Mouse (Mus musculus) adrenal gland, adult (tissue): ENCODE data around the gene Rpp25.

Experiments
- DNase-seq, 2 experiments: peaks; one replicate each; pipeline ENCODE4 v3.0.0; 2022 to 2023; ENCODE audit warnings: low spot score in 1 of 2; ENCODE audit not compliant: inconsistent age in 2 of 2

Rpp25 gene

GRCm38 (mm10) chr9:57520375-57521055 is 16.7 kb downstream of the Rpp25 start:
- no peak for DNase-seq

DNA sequence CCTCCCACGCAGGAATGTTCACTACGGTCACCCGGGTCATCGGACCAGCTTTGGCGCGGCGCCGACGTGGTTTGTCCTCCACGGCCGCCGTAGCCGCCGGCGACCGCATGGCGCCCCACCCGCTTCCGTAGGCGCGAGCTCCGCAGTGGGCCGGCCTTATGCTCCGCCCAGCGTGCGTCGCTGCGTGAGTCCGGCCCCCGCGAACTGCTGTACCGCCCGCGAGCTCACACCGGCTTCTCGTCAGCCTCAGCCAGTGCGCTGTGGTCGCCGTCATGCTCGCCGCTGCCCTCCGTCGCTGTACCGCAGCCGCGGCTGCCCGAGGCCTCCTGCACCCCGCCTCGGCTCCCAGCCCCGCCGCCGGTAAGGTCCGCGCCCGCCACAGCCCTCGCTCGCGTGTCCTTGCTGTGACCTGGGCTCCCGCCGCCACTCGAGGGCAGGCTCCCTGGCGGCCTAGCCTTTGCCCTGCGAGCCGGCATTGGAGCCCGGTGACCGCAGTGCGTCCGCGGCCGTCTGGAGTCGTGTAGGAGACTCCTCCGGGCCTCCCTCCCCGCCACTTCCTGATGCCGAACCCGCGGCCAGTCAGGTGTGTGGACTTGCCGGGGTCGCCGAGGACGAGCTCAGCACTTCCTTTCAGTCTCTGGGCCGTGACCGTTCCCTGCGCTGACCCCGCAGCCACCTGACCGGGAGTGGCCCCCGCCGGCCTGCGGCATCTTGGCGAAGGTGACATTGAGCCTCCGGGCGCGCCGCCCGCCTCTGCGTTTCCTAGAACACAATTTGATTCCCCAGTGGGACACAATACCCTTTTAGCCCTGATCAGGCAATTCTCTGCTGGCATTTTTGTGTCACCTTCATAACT is 17.5 kb downstream of the Rpp25 start, which contains the start of gene Cox5a:
Gene Cox5a (plus strand): TSS at position 219 of the 856 bp plus-strand sequence.
- peak; percentile 96 to 98 for DNase-seq

DNA sequence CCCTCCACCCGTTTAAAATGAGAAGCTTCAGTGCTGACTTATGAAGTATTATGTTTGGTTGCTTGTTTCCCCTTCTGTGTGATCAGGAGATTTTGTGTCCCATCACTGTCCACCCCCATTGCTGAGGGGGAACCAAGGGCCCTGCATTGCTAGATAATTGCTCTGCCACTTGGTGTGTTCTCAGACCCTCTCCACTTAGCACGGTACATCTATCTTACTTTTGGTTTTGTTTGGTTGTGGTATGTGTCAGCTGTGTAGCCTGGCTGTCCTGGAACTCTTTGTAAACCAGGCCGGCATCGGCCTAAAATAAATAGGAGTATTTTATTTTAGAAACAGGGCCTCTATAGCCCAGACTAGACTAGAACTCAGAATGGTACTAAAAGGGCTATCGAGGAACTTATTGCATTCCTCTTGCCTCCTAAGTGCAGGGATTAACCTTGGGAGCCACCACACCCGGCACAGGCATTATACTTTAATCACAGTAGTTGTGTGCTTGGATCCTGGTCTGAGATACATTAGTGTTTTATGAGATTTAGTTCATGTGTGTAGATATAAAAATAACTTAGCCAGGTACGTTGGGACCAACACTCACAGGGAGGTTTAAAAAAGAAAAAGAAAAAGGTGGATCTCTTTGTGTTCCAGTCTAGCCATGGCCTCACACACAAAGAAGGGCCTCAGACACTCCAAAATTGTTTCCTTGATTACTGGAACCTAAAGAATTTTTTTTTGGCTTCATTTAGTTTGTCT is 18.5 kb downstream of the Rpp25 start:
- DNase-seq = peak in 1 of 2 experiments; percentile 37

DNA sequence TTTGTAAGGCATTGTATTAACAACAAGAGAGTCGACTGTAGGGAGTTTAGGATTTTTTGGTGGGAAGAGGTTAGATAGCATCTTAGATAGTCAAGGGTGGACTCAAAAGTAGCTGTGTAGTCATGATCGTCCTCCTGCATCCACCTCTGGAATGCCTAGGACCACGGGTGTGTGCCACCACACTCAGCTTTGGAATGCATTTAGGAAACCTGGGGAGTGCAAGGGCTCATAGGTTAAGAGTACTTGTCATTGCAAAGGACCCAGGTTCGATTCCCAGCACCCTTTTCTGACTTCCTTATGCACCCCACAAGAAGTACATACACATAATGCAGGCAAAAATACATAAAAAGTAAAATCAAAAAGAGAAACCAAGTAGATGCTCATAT is 19.0 kb downstream of the Rpp25 start:
- no peak for DNase-seq

DNA sequence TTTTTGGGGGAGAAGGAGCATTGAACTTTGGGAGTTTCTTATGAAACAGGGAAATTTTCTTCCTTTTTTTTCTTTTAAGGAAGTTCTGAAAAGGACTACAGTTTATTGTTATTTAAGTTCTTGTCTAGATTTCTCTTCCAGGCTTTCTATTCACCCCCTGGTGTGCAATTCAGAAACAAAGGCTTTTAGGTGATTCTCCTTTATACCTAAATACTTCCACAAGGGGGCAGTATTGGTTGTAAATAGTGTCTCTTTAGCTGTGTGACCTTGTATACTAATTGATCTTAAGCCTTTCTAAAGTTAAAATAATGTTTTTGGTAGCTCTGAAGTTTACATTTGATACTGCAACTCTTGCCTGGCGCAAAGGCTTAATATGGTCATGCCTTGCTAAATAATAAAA is 19.9 kb downstream of the Rpp25 start:
- peak in 1 of 2 experiments; percentile 62 for DNase-seq

- DNase-seq = no peak
Observed at GRCm38 (mm10) chr9:57524439-57524838, 20.6 kb downstream of the Rpp25 start.

GRCm38 (mm10) chr9:57525516-57525915 is 21.7 kb downstream of the Rpp25 start:
- peak in 1 of 2 experiments; percentile 50 for DNase-seq

DNA sequence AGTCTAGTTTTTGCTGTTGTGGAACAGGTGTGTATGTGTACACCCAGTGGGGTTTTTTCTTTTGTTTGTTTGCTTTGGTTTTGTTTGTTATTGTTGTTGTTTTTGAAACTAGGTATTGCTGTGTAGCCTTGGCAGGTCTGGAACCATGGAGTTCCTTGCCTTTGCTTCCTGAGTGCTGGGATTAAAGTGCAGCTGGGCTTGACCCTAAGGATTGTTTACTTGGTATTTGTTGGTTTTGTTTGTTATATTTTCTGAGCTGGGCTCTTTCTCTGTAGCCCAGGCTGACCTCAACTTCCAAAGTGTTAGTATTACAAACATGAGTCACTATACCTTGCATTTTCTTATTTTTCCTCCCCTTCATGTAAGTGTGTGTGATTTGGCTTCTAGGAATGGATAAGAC is 22.6 kb downstream of the Rpp25 start:
- no peak for DNase-seq

DNA sequence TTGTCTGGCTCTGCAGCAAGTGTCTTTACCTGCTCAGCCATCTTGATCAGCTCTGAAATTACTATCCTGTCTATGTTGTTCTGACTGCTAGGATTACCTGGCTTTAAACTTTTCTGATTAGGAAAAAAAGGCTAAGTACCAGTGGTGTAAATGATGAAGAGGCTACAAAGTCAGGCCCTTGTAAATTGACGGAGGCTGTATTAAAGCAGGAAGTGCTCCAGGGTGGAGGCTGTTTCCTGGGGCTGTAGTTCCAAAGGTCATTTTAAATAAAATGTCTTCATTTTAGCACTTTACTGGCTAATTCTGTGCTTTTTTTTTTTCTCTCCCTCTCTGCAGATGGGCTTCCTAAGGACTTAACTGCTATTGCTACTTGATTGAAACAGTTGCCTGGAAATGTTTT is 28.1 kb downstream of the Rpp25 start:
- peak in 1 of 2 experiments; percentile 33 for DNase-seq

DNA sequence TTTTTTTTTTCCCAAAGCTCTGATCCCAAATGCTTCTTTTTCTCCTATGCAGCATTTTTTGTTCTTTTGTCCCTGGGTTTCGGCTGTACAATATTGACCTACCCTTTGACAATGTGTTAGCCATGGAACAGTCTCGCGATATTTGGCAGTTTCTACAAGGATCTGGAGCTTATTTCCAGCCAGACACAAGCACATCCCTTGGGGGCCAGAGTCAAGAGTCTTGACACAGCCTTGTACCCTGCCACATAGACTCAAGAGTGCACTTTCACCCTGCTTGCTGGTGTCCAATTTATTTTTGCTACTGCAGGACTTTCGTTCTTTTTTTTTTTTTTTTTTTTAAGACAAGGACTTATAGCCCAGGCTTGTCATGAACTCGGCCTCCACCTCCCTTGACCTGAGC is 32.5 kb downstream of the Rpp25 start:
- no peak for DNase-seq

DNA sequence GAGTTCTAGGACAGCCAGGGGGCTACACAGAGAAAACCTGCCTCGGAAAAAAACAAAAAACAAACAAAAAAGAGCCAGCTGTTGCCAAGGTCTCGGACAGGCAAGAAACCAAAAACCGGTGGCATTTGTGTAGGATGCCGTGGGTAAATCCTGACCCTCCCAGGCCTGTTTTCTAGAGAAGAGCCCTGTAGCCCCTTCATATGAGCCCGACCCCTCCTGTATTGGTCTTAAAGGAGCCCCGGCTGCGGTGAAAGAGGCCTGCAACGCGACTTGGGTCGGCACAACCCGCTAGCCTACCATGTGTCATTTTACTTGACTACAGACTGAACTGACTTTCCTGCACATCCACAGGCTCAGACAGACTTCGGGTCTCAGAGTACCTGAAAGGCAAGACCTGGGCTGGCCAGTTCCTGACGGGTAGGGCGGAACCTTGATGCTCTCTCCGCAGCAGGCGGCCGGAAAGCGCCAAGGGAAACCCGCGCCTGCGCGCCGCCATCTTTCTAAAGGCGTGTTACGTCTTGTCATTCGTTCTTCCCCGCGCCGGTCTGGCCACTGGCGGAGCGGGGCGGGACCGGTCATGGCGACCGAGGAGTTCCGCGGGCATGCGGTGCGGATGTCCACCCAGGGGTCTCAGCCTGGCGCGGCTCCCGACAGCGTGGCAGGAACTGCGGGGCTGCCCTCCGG is 33.4 kb downstream of the Rpp25 start, which contains the start of gene Fam219b:
Gene Fam219b (plus strand): TSS at position 485 of the 684 bp plus-strand sequence.
- DNase-seq = peak; percentile 93 to 97

GRCm38 (mm10) chr9:57537728-57538181 is 33.9 kb downstream of the Rpp25 start:
- no peak for DNase-seq

DNA sequence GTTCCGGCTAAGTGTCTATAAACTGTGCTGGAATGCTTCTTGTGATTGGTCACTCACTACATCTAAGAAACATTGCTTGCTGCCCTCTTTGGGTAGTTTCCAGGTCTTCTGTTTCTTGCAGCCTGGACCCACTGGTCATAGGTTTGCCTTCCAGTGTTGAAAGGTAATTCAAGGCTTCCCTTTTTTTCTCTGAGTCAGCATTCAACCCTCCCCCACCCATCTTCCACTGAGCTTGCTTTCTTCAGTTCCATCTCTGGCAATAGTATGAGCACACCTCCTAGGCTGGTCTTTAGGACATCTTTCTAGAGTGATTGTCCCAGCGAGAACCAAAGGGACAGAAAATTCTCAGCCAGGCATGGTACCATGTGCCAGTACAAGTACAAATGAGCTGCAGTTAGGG is 35.7 kb downstream of the Rpp25 start:
- no peak for DNase-seq

GRCm38 (mm10) chr9:57541312-57541711 is 37.5 kb downstream of the Rpp25 start:
- peak; percentile 36 to 85 for DNase-seq

DNA sequence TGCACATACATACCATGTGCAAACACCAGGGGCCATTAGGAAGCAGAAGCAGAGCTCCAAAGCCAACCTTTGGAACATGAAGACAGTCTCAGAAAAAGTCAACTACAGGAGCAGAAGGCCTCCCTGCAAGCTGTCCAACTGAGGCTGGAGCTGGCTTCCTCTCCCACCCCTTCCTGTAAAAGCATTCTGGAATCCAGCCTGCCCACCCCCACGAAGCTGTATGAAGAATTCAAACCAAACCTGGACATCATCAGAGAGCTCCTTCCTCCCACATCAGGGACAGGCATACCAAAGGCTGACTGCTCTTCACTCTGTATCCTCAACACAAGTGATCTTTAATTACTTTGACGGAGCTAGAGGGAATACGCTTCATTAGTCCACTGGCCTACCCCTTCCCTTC is 40.1 kb downstream of the Rpp25 start:
- DNase-seq = no peak

- DNase-seq = peak; percentile 46 to 57
Observed at GRCm38 (mm10) chr9:57547287-57547686, 43.5 kb downstream of the Rpp25 start.

DNA sequence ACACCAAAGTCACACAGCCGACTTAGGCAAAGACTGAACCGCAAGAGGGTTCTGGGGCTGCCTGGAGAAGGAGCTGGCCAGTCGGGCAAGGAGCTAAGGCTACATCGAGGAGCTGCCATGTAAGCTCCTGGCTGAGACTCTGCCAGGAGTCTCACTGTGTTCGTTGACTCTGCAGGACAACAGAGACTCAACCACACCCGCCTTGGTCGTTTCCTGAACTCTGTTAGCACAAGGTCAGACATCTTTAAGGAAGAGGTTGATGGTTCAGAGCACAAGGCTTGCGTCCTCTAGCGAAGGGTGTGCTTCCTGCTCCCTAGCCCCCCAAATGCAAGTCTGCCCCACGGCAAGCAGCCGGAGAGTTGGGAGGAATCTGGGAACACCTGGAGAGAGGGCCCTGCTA is 44.0 kb downstream of the Rpp25 start:
- DNase-seq = no peak

- no peak for DNase-seq
Observed at GRCm38 (mm10) chr9:57549186-57549585, 45.4 kb downstream of the Rpp25 start.

DNA sequence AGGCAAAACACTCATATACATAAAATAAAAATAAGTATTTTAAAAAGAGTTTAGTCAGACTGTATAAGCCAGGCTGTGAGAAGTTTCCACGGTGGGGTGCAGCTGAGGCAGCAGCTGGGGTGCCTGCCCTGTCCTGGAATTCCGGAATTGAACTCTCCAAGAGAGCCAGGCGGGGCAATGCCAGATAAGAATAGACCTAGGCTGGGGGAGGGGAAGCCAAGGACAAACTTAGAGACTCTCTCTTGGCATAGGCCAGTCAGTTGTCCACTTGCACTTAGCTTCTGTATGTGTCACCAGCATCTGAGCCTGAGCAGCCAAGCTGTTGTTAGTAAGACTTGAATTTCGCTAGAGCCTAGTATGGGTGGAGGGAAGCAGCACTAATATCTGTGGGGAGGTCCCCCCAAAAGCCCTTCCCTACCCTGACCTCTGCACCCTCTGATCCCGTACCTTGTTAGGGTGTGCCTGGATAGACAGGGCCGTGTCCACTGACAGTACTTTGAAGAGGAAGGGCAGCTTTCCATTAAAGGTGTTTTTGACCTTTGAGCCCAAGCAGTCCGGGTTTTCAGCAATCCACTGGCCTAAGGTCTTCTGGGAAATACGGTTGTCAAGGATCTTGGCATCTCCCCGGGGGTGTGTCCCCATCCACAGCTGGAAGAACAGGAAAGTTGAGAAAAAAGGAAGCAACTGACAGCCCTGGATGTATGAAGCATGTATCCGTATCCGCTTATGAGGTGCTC is 46.5 kb downstream of the Rpp25 start:
- peak; percentile 62 to 81 for DNase-seq
